Mouse (Mus musculus) myocyte (in vitro differentiated cells): Measurements from ENCODE around the gene Glrx5.

Source experiments
- CEBPB ChIP-seq: IDR thresholded peaks from 2 replicates; pipeline ENCODE4 v1.6.1; 2011; ENCODE audit warnings: mild to moderate bottlenecking, moderate library complexity; ENCODE audit not compliant: poor library complexity, insufficient read depth, severe bottlenecking
- E2F4 ChIP-seq: IDR thresholded peaks from one replicate; pipeline ENCODE4 v1.6.1; 2011; ENCODE audit warnings: mild to moderate bottlenecking, control low read depth, moderate library complexity; ENCODE audit not compliant: insufficient read depth
- MAX ChIP-seq: IDR thresholded peaks from one replicate; pipeline ENCODE4 v1.6.1; 2011; ENCODE audit warnings: low read depth, mild to moderate bottlenecking, control low read depth
- MYOG ChIP-seq, 3 experiments: IDR thresholded peaks; one replicate each; pipeline ENCODE4 v1.6.1; 2011; ENCODE audit warnings: control low read depth in 2 of 3, low read depth in 2 of 3, mild to moderate bottlenecking in 2 of 3; ENCODE audit not compliant: insufficient read length in 2 of 3, control insufficient read depth in 1 of 3, insufficient read depth in 1 of 3
- POLR2A ChIP-seq: IDR thresholded peaks from one replicate; pipeline ENCODE4 v1.6.1; 2011; ENCODE audit warnings: low read depth, mild to moderate bottlenecking, control low read depth, moderate library complexity; ENCODE audit not compliant: insufficient read length
- REST ChIP-seq: IDR thresholded peaks from one replicate; pipeline ENCODE4 v1.6.1; 2011; ENCODE audit warnings: mild to moderate bottlenecking, control low read depth, moderate library complexity; ENCODE audit not compliant: insufficient read depth, insufficient read length
- TCF12 ChIP-seq: IDR thresholded peaks from one replicate; pipeline ENCODE4 v1.6.1; 2011; ENCODE audit warnings: mild to moderate bottlenecking, control low read depth; ENCODE audit not compliant: poor library complexity, insufficient read depth, severe bottlenecking

DNA sequence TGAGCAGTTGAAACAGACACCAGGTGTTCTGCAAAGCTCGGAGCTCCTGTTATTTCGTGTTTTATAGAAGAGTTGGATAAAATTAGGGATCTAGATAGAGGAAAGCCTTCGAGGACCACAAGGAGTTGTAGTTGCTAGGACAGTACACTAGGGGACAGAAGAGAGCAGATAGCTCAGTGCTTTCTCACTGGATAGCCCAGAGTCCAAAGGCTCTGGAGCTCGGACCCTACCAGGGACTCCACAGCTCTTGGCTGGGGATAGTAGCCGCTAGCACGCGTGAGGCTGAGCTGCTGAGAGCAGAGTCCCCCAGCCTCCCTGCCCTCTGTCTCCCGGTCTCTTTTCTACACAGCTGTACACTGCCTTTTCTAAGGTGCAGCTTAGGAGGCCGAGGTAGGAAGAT is 41.2 kb downstream of the Glrx5 start:
- TF ChIP-seq E2F4 (no peak), POLR2A (no peak), TCF12 (no peak), REST (no peak), MAX (no peak), CEBPB (no peak), MYOG (IDR thresholded peaks at IDR 0.05; ENCODE audit: control insufficient read depth in 1 of 3, insufficient read depth in 1 of 3, insufficient read length in 2 of 3, low read depth in 2 of 3) (no peak)
